Mouse (Mus musculus): Measurements from ENCODE around the gene Capzb.

Capzb gene

GRCm38 (mm10) chr4:139209130-139209840 lies 16.6 kb downstream of the Capzb start:
- DNase-seq, result no peak

- no peak for DNase-seq
Observed at GRCm38 (mm10) chr4:139211975-139212831, 19.5 kb downstream of the Capzb start.

- DNase-seq, result no peak
Observed at GRCm38 (mm10) chr4:139213086-139213485, 20.4 kb downstream of the Capzb start.

- no peak for DNase-seq
Observed at GRCm38 (mm10) chr4:139213935-139214371, 21.3 kb downstream of the Capzb start.

GRCm38 (mm10) chr4:139216566-139216965 lies 23.9 kb downstream of the Capzb start:
- DNase-seq, result no peak

- no peak for DNase-seq
Observed at GRCm38 (mm10) chr4:139218539-139218938, 25.8 kb downstream of the Capzb start.

- no peak for DNase-seq
Observed at GRCm38 (mm10) chr4:139219656-139220055, 27.0 kb downstream of the Capzb start.

GRCm38 (mm10) chr4:139220978-139221377 lies 28.3 kb downstream of the Capzb start:
- DNase-seq, result no peak

GRCm38 (mm10) chr4:139221837-139222236 lies 29.1 kb downstream of the Capzb start:
- DNase-seq, result no peak

- no peak for DNase-seq
Observed at GRCm38 (mm10) chr4:139225115-139225514, 32.4 kb downstream of the Capzb start.

- DNase-seq, result no peak
Observed at GRCm38 (mm10) chr4:139225944-139226343, 33.2 kb downstream of the Capzb start.

- no peak for DNase-seq
Observed at GRCm38 (mm10) chr4:139226504-139227216, 34.0 kb downstream of the Capzb start.

GRCm38 (mm10) chr4:139227923-139228322 lies 35.2 kb downstream of the Capzb start:
- DNase-seq, result no peak

- DNase-seq, result no peak
Observed at GRCm38 (mm10) chr4:139229271-139229670, 36.6 kb downstream of the Capzb start.

GRCm38 (mm10) chr4:139230376-139231120 lies 37.8 kb downstream of the Capzb start:
- DNase-seq, result no peak

- DNase-seq, result no peak
Observed at GRCm38 (mm10) chr4:139231163-139231562, 38.5 kb downstream of the Capzb start.

- DNase-seq, result peak; percentile 55
Observed at GRCm38 (mm10) chr4:139232479-139233145, 39.9 kb downstream of the Capzb start.

- DNase-seq, result no peak
Observed at GRCm38 (mm10) chr4:139233146-139233495, 40.4 kb downstream of the Capzb start.

GRCm38 (mm10) chr4:139233755-139234254 lies 41.1 kb downstream of the Capzb start:
- DNase-seq, result no peak

- DNase-seq, result no peak
Observed at GRCm38 (mm10) chr4:139234261-139234660, 41.6 kb downstream of the Capzb start.

GRCm38 (mm10) chr4:139235556-139235955 lies 42.9 kb downstream of the Capzb start:
- no peak for DNase-seq

GRCm38 (mm10) chr4:139238612-139239011 lies 45.9 kb downstream of the Capzb start:
- no peak for DNase-seq

All from cerebellum, adult 9-11 months (tissue).